Mouse (Mus musculus) brain, embryonic 14.5 days (tissue): ENCODE measurements around the gene Mapk8ip1. TPM values are rescaled to one million over a fixed set of nuclear protein-coding genes. Genes with fewer than 3 reads are reported as not detected.
A peak's percentile ranks its signal among the peaks of the same experiment; 100 is the strongest.

Experiments
- DNase-seq: peaks from one replicate; pipeline ENCODE4 v3.0.0-alpha.2; 2011; ENCODE audit warnings: low read depth
- CTCF ChIP-seq: fragments of 200-500 bp; IDR thresholded peaks from 2 replicates; pipeline ENCODE4 v1.5.1; 2012; ENCODE audit warnings: inconsistent platforms, mild to moderate bottlenecking, moderate library complexity, borderline replicate concordance; ENCODE audit not compliant: insufficient read depth, insufficient read length; ENCODE audit errors: extremely low read depth
- POLR2A ChIP-seq: fragments of 200-500 bp; IDR thresholded peaks from 2 replicates; pipeline ENCODE4 v1.6.1; 2012; ENCODE audit warnings: mild to moderate bottlenecking, inconsistent platforms, borderline replicate concordance; ENCODE audit not compliant: poor library complexity, insufficient read depth, insufficient read length, severe bottlenecking; ENCODE audit errors: extremely low read depth
- polyA plus RNA-seq: library from polyadenylated mRNA; depleted of rRNA; stranded (reverse); fragments of >200 nt; gene quantifications from 2 replicates; pipeline ENCODE4 v1.2.3, GENCODE M21; 2012; rRNA removed

The Mapk8ip1 gene
- polyA plus RNA-seq, 1 experiment: 214 TPM

DNA sequence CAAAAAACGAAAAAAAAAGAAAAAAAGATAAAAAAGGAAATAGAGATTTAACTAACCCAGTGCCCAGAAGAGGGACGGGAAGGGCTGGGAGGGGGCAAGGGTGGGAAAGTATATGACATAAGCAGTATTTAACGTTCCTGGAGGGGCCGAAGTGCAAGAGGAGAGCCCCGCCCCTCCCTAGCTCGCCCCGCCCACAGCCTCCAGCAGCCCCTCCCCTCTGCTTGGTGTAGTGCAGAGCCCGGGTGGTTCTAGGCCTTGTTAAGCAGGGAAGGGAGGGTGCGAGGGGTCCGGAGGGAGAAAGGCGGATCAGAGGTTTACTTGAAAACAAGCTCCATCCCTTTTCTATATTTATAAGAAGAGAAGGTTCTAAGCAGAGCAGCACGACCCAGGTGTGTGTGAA, 40.2 kb downstream of the Mapk8ip1 start:
- DNase-seq: peak; percentile 42
- TF ChIP-seq CTCF (no peak), POLR2A (no peak)

DNA sequence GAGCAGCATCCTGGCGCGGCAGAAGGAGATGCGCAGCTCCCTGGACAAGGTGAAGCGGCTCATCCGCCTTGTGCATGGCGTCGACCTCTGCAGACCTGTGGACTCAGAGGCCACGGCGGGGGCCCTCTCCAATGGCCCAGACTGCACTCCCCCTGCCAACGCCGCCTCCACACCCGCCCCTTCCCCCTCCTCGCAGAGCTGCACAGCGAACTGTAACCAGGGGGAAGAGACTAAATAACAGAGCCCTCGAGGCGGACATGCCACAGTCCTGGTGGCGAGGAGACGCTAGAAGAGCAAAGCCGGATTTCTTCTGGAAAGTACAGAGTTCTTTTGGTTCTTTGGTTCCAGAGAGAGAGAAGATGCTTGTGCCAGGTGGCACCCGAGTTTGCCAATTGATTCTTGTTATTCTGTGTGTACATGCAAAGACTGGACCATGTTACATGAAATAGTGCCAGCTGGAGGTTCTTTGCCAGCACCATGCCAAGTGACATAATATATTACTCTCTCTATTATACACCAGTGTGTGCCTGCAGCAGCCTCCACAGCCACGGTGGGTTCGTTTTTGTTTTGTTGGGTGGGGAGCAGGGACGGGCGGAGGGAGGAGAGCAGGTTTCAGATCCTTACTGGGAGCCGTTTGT, 40.8 kb downstream of the Mapk8ip1 start:
- no peak for TF ChIP-seq CTCF
- no peak for TF ChIP-seq POLR2A
- peak; percentile 73 for DNase-seq

DNA sequence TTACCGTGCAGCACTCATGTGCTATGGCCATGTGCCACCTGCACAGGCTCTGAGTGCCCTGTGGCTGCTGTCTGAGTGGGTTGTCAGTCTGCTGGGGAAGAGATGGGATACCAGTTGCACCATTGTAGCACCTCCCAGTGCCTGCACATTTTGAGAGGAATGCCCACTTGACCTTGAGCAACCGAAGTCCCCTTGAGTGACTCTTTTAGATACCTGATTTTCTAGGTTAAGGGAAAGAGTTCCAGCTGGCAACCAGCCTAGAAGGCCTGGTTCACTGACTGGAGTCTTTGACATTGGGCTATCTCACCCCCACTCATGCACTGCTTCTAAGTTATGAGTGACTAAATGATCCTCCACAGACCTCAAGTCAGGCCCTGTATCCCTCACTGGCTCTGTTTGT, 41.8 kb downstream of the Mapk8ip1 start:
- TF ChIP-seq POLR2A: no peak
- no peak for TF ChIP-seq CTCF
- no peak for DNase-seq

DNA sequence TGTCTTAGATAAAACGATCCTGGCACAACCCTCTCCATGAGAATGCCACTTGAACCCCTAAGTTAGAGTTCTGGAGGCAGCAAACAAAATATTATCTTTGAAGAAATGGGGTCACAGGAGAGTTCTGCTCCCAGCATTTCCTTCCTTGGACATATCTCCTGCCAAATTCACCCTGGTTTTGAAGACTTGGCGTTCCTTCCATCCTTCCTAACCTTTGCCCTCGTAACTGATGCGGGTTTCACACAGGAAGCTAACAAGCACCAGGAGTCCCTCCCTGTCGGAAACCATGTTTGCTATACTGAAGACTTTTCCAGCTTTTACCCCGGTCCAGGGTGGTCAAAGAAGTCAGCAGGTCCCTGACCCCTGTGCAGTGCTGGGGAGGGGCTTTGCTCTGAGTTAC, 46.8 kb downstream of the Mapk8ip1 start:
- DNase-seq: no peak
- TF ChIP-seq POLR2A: no peak
- TF ChIP-seq CTCF: no peak

DNA sequence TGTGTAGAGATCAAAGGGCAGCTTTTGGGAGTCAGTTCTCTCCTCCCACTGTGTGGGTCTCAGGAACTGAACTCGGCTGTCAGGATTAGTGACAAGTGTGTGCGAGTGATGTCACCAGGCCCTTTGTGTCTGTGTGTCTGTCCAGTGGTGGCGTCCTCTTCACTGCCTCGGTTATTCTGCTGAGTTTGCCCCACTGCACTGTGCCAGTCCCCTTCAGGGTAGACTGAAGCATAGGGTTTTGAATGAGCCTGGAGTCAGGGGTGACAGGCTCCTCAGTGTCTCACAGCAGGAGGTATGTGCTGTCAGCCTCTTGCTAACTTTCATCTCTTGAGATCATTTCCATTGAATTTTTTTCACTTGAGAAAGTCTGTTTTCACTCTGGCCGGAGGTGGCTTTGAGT, 47.7 kb downstream of the Mapk8ip1 start:
- TF ChIP-seq POLR2A (no peak), CTCF (no peak)
- DNase-seq: peak; percentile 17

DNA sequence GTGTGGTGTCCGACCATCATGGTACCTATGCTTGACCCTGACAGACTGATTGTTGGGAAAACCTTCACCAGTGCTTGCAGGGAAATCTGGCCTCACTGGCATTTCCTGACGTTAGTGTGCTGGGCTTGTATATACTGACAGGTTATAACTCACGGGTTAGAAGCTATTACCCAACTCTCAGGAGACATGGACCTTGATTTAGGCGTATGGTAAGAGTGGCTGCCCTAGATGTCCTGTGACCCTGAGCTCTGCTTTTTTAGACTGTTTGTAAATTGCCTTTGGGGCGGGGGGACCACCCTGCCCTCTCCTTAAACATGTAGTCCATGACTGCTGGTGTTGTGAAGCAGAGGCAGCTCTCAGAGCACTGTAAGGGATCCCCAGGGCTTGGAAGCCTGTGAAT, 50.4 kb downstream of the Mapk8ip1 start:
- TF ChIP-seq POLR2A: no peak
- TF ChIP-seq CTCF: no peak

DNA sequence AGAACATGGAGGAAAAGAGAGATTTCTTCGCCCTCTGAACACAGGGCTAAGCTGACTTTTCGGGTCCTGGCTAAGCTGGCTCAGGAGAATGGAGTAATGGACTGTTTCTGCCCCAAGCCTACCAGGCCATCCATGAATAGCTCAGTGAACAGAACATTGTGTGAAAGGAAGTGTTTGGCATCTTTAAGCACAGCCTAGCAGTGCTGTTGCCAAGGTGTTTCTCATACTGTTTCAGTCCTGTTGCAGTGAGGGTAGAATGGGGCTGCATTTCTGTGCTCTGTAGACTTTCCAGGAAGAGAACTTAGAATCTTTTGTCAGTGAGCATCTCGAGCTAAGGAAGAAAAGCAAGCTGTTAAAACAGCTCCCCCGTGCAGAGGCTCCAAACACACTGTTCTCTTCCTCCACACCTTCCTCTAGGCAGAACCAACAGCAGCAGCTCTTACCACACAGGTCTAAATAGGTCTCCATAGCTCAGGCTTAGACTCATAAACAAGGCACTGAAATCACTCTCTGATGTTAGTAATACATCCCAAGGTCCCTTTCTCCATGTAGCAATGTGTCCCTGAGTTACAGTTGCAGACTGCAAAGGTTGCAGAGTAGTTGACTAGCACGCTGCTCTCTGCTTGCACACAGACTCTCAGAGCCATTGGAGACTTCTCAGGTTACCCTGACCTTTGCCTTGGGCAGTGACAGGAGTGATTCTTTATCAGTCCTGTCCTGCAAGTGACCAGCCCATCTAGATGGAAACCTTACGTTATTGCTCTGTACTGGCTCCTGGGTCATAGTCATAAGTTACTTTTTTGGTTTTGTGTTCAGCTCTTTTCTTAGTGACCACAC, 51.3 kb downstream of the Mapk8ip1 start:
- TF ChIP-seq POLR2A (no peak), CTCF (no peak)
- no peak for DNase-seq

More for the DNA sequence above, 50.4 kb downstream of the Mapk8ip1 start:
- no peak for DNase-seq

DNA sequence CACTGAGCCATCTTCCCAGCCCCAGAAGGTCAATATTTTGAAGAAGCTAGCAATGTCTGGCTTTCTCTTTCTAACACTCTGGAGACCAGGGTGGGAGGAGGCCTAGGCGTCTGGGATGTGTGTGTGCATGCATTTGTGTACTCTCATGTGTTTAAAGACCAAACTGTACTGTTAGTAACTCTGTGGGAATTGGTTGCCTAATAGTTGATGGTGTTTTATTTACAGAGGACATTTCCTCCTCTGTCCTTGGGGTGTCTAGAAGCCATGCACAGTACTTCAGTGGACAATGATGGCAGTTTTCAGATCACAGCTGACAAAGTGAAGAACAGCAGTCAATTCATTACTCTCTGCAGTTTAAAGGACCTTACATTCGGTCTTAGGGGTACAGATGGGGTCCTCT, 53.9 kb downstream of the Mapk8ip1 start:
- TF ChIP-seq POLR2A (no peak), CTCF (no peak)
- DNase-seq: no peak

DNA sequence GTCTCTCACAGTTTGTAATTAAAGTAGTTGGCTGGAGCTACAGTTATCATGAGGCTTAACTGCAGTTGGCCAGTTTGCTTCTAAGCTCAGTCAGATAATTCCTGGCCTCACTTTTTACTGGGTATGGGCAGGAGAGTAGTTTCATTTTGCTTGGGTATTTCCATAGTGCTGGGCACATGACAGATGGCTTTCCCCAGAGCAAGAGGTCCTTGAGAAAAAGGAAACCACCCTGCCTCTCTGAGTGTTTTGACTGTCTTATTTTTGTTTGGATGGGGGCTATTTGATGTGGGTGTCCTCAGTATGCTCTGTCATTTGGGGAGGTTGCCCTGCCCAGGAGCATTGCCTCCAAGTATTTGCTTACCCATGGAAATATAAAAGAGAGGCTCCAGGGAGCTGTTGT, 58.6 kb downstream of the Mapk8ip1 start:
- DNase-seq: no peak
- TF ChIP-seq POLR2A (no peak), CTCF (no peak)

Other genes starting within 250 kb of the Mapk8ip1 start
- gene Pex16, start 26.6 kb downstream of the Mapk8ip1 start, polyA plus RNA-seq: 37.1 and 47.1 TPM in 2 replicates
- gene Large2, start 26.4 kb downstream of the Mapk8ip1 start, polyA plus RNA-seq: 3.7 and 3.8 TPM in 2 replicates
- gene 1700029I15Rik, start 18.7 kb downstream of the Mapk8ip1 start, polyA plus RNA-seq: 3.0 and 3.8 TPM in 2 replicates
- 24.1 and 31.1 TPM in 2 replicates for gene Cry2, start 32.8 kb upstream of the Mapk8ip1 start, polyA plus RNA-seq
- 14.2 and 14.5 TPM in 2 replicates for gene Slc35c1, start 59.3 kb upstream of the Mapk8ip1 start, polyA plus RNA-seq
- gene Chst1, start 198.4 kb upstream of the Mapk8ip1 start, polyA plus RNA-seq: 59.4 and 61.6 TPM in 2 replicates